Mouse (Mus musculus): ENCODE measurements at regions not wholly inside any gene's neighbourhood (a gene's known extent, or its start where the extent isn't known, plus 50 kb on each side); places are given as distances from the start of the nearest gene placed in this dataset.
A peak's percentile ranks its signal among the peaks of the same experiment; 100 is the strongest.
"Not testable (repeated sequence)": the region's sequence is repeated elsewhere in the genome, so short reads cannot be mapped to it uniquely, and the experiment has no call there.

- no peak overlapping the region for H3K27ac ChIP-seq (replicated peaks; ENCODE audit: low read depth, low read length)
- H3K9me3 ChIP-seq (ENCODE audit: control insufficient read depth, low read length): no peaks in the 10 kb centered on the region
- no peak overlapping the region for H3K4me3 ChIP-seq (replicated peaks; ENCODE audit: low read length)
- no peak for TF ChIP-seq POLR2A (IDR thresholded peaks at IDR 0.05; ENCODE audit: borderline replicate concordance, extremely low read depth, insufficient read depth, insufficient read length)
- H3K36me3 ChIP-seq (ENCODE audit: control insufficient read depth, insufficient read depth, low read length): no peaks in the 10 kb centered on the region
- WGBS: 82% methylated on average over 4 of the region's 4 CpGs
- no peak overlapping the region for H3K4me2 ChIP-seq (replicated peaks; ENCODE audit: low read depth, low read length, severe bottlenecking)
- DNase-seq (ENCODE audit: low spot score) (no peak), ATAC-seq (ENCODE audit: low FRiP score, low read depth) (no peak)
- no peak overlapping the region for H3K9ac ChIP-seq (ENCODE audit: low read depth, low read length, severe bottlenecking)
- no peaks in the 10 kb centered on the region for H3K27me3 ChIP-seq (ENCODE audit: control insufficient read depth, insufficient read depth, low read length)
- no peaks in the 10 kb centered on the region for H3K4me1 ChIP-seq (ENCODE audit: control insufficient read depth, insufficient read depth, low read length)
Measured at GRCm38 (mm10) chr9:33691731-33692130, 794.0 kb upstream of the Kirrel3 start.

GRCm38 (mm10) chr9:33717614-33718013 is 768.1 kb upstream of the Kirrel3 start:
- Histone ChIP-seq H3K4me2 (replicated peaks; ENCODE audit: low read depth, low read length, severe bottlenecking) (no peak overlapping the region), H3K4me3 (replicated peaks; ENCODE audit: low read length) (no peak overlapping the region), H3K4me1 (ENCODE audit: control insufficient read depth, insufficient read depth, low read length) (no peaks in the 10 kb centered on the region), H3K27ac (replicated peaks; ENCODE audit: low read depth, low read length) (no peak overlapping the region), H3K9ac (ENCODE audit: low read depth, low read length, severe bottlenecking) (no peak overlapping the region), H3K9me3 (ENCODE audit: control insufficient read depth, low read length) (no peaks in the 10 kb centered on the region), H3K27me3 (ENCODE audit: control insufficient read depth, insufficient read depth, low read length) (no peaks in the 10 kb centered on the region), H3K36me3 (ENCODE audit: control insufficient read depth, insufficient read depth, low read length) (no peaks in the 10 kb centered on the region)
- no peak for DNase-seq (ENCODE audit: low spot score)
- WGBS: 77% methylated on average over 2 of the region's 2 CpGs
- TF ChIP-seq POLR2A (IDR thresholded peaks at IDR 0.05; ENCODE audit: borderline replicate concordance, extremely low read depth, insufficient read depth, insufficient read length): no peak
- no peak for ATAC-seq (ENCODE audit: low FRiP score, low read depth)

- ATAC-seq (ENCODE audit: low FRiP score, low read depth) (no peak), DNase-seq (ENCODE audit: low spot score) (no peak)
- Histone ChIP-seq H3K4me1 (ENCODE audit: control insufficient read depth, insufficient read depth, low read length) (no peaks in the 10 kb centered on the region), H3K27me3 (ENCODE audit: control insufficient read depth, insufficient read depth, low read length) (no peaks in the 10 kb centered on the region), H3K36me3 (ENCODE audit: control insufficient read depth, insufficient read depth, low read length) (no peaks in the 10 kb centered on the region), H3K9ac (ENCODE audit: low read depth, low read length, severe bottlenecking) (no peak overlapping the region), H3K4me2 (replicated peaks; ENCODE audit: low read depth, low read length, severe bottlenecking) (no peak overlapping the region), H3K9me3 (ENCODE audit: control insufficient read depth, low read length) (no peaks in the 10 kb centered on the region), H3K27ac (replicated peaks; ENCODE audit: low read depth, low read length) (no peak overlapping the region), H3K4me3 (replicated peaks; ENCODE audit: low read length) (no peak overlapping the region)
- no peak for TF ChIP-seq POLR2A (IDR thresholded peaks at IDR 0.05; ENCODE audit: borderline replicate concordance, extremely low read depth, insufficient read depth, insufficient read length)
- 91% methylated on average over 1 of the region's 1 CpGs for WGBS
Measured at GRCm38 (mm10) chr9:33724811-33725210, 760.9 kb upstream of the Kirrel3 start.

- WGBS: 82% methylated on average over 19 of the region's 37 CpGs
- H3K4me3 ChIP-seq (replicated peaks; ENCODE audit: low read length); H3K9me3 ChIP-seq (ENCODE audit: control insufficient read depth, low read length); H3K9ac ChIP-seq (ENCODE audit: low read depth, low read length, severe bottlenecking); H3K36me3 ChIP-seq (ENCODE audit: control insufficient read depth, insufficient read depth, low read length); DNase-seq (ENCODE audit: low spot score); H3K4me2 ChIP-seq (replicated peaks; ENCODE audit: low read depth, low read length, severe bottlenecking); ATAC-seq (ENCODE audit: low FRiP score, low read depth); H3K27me3 ChIP-seq (ENCODE audit: control insufficient read depth, insufficient read depth, low read length); H3K4me1 ChIP-seq (ENCODE audit: control insufficient read depth, insufficient read depth, low read length); H3K27ac ChIP-seq (replicated peaks; ENCODE audit: low read depth, low read length): not testable (repeated sequence)
Measured at GRCm38 (mm10) chr9:33728058-33728457, 757.6 kb upstream of the Kirrel3 start.

GRCm38 (mm10) chr9:33760701-33761100 is 725.0 kb upstream of the Kirrel3 start:
- ATAC-seq (ENCODE audit: low FRiP score, low read depth) (no peak), DNase-seq (ENCODE audit: low spot score) (peak; percentile 5)
- Histone ChIP-seq H3K4me2 (replicated peaks; ENCODE audit: low read depth, low read length, severe bottlenecking) (no peak overlapping the region), H3K36me3 (ENCODE audit: control insufficient read depth, insufficient read depth, low read length) (no peaks in the 10 kb centered on the region), H3K4me3 (replicated peaks; ENCODE audit: low read length) (no peak overlapping the region), H3K9me3 (ENCODE audit: control insufficient read depth, low read length) (no peaks in the 10 kb centered on the region), H3K4me1 (ENCODE audit: control insufficient read depth, insufficient read depth, low read length) (no peaks in the 10 kb centered on the region), H3K27ac (replicated peaks; ENCODE audit: low read depth, low read length) (no peak overlapping the region), H3K27me3 (ENCODE audit: control insufficient read depth, insufficient read depth, low read length) (no peaks in the 10 kb centered on the region), H3K9ac (ENCODE audit: low read depth, low read length, severe bottlenecking) (no peak overlapping the region)
- no peak for TF ChIP-seq POLR2A (IDR thresholded peaks at IDR 0.05; ENCODE audit: borderline replicate concordance, extremely low read depth, insufficient read depth, insufficient read length)

- Histone ChIP-seq H3K4me3 (replicated peaks; ENCODE audit: low read length) (no peak overlapping the region), H3K4me1 (ENCODE audit: control insufficient read depth, insufficient read depth, low read length) (no peaks in the 10 kb centered on the region), H3K9me3 (ENCODE audit: control insufficient read depth, low read length) (no peaks in the 10 kb centered on the region), H3K27ac (replicated peaks; ENCODE audit: low read depth, low read length) (no peak overlapping the region), H3K9ac (ENCODE audit: low read depth, low read length, severe bottlenecking) (no peak overlapping the region), H3K27me3 (ENCODE audit: control insufficient read depth, insufficient read depth, low read length) (no peaks in the 10 kb centered on the region), H3K36me3 (ENCODE audit: control insufficient read depth, insufficient read depth, low read length) (no peaks in the 10 kb centered on the region), H3K4me2 (replicated peaks; ENCODE audit: low read depth, low read length, severe bottlenecking) (no peak overlapping the region)
- no peak for TF ChIP-seq POLR2A (IDR thresholded peaks at IDR 0.05; ENCODE audit: borderline replicate concordance, extremely low read depth, insufficient read depth, insufficient read length)
- ATAC-seq (ENCODE audit: low FRiP score, low read depth) (no peak), DNase-seq (ENCODE audit: low spot score) (no peak)
- 79% methylated on average over 2 of the region's 2 CpGs for WGBS
Measured at GRCm38 (mm10) chr9:33766235-33766634, 719.5 kb upstream of the Kirrel3 start.

Measured in limb, embryonic 14.5 days (tissue).